Mouse (Mus musculus) bone marrow macrophage, adult 2 months (primary cell): Measurements from ENCODE around the gene Anks6.

Experiments
- CTCF ChIP-seq: IDR thresholded peaks from 2 replicates; pipeline ENCODE4 v1.5.1; 2012; ENCODE audit warnings: low read depth, mild to moderate bottlenecking, low read length, moderate library complexity
- POLR2A ChIP-seq: IDR thresholded peaks from 2 replicates; pipeline ENCODE4 v1.6.1; 2012; ENCODE audit warnings: mild to moderate bottlenecking, low read depth, low read length, borderline replicate concordance

GRCm38 (mm10) chr4:47010400-47011231, 46.6 kb downstream of the Anks6 start:
- no peak for TF ChIP-seq CTCF
- TF ChIP-seq POLR2A, result no peak
